Mouse (Mus musculus) embryonic facial prominence, embryonic 15.5 days (tissue): ENCODE results near the gene Scarb2. TPM values are rescaled to one million over a fixed set of nuclear protein-coding genes. Genes with fewer than 3 reads are reported as not detected.

Source experiments
- ATAC-seq: fragments of 200-750 bp; cut with Nextera tagmentation; 2 replicates; pipeline ENCODE4 v1.8.0; 2017; ENCODE audit warnings: low read depth, moderate TSS enrichment; ENCODE audit not compliant: insufficient number of reproducible peaks, low FRiP score, low TSS enrichment
- H3K27ac ChIP-seq: fragments of 300-500 bp; sonication (generic); replicated peaks from 2 replicates; pipeline ENCODE4 v1.5.1; 2015; ENCODE audit warnings: mild to moderate bottlenecking, inconsistent platforms
- H3K27me3 ChIP-seq: fragments of 300-500 bp; sonication (generic); 2 replicates; pipeline ENCODE4 v1.6.1; 2015; ENCODE audit warnings: inconsistent platforms
- H3K36me3 ChIP-seq: fragments of 300-500 bp; sonication (generic); 2 replicates; pipeline ENCODE4 v1.6.1; 2015; ENCODE audit warnings: mild to moderate bottlenecking, inconsistent platforms
- H3K4me1 ChIP-seq: fragments of 300-500 bp; sonication (generic); 2 replicates; pipeline ENCODE4 v1.6.1; 2015; ENCODE audit warnings: inconsistent platforms
- H3K4me2 ChIP-seq: fragments of 300-500 bp; sonication (generic); replicated peaks from 2 replicates; pipeline ENCODE4 v1.6.1; 2015; ENCODE audit warnings: mild to moderate bottlenecking, inconsistent platforms
- H3K4me3 ChIP-seq: fragments of 300-500 bp; sonication (generic); replicated peaks from 2 replicates; pipeline ENCODE4 v1.5.1; 2015; ENCODE audit warnings: mild to moderate bottlenecking, inconsistent platforms
- H3K9ac ChIP-seq: fragments of 300-500 bp; sonication (generic); 2 replicates; pipeline ENCODE4 v1.6.1; 2015; ENCODE audit warnings: inconsistent platforms
- H3K9me3 ChIP-seq: fragments of 300-500 bp; sonication (generic); replicated peaks from 2 replicates; pipeline ENCODE4 v1.6.1; 2016; ENCODE audit warnings: inconsistent platforms
- WGBS: fragments of 180-500 bp; shearing (Covaris S2); methylation state at CpG from one replicate; pipeline ENCODE4 v1.1.7; 2015; 5-methylcytosine and 5-hydroxymethylcytosine counted together
- polyA plus RNA-seq: library from polyadenylated mRNA; unstranded; fragments of >200 nt; fragmentation: Nextera tagmentation; extraction: Ambion mirVana; gene quantifications from 2 replicates; pipeline ENCODE4 v1.2.1, GENCODE M21; 2015

Gene Scarb2
- polyA plus RNA-seq, 1 experiment from 2014 or later = 12.4 TPM

- peak overlapping the region; percentile 95 for H3K4me3 ChIP-seq
- H3K27me3 ChIP-seq = no peaks in the 10 kb centered on the region
- H3K27ac ChIP-seq = peak overlapping the region; percentile 95; the same call in 1 of the 2 replicates
- no peak for ATAC-seq
- H3K4me2 ChIP-seq = peak overlapping the region; percentile 52
- H3K9me3 ChIP-seq = no peaks in the 10 kb centered on the region
- H3K36me3 ChIP-seq = no peaks in the 10 kb centered on the region
- 22% methylated on average over 4 of the region's 4 CpGs for WGBS
- H3K9ac ChIP-seq = no peak overlapping the region
- peaks cover 10% of the 10 kb centered on the region; the same call in 1 of the 2 replicates for H3K4me1 ChIP-seq
These were observed 318 bp downstream of the Scarb2 start for GRCm38 (mm10) chr5:92506301-92506729.

- peak overlapping the region; percentile 52 for H3K4me2 ChIP-seq
- no peaks in the 10 kb centered on the region for H3K9me3 ChIP-seq
- H3K4me1 ChIP-seq = peaks cover 10% of the 10 kb centered on the region; the same call in 1 of the 2 replicates
- under 1% methylated on average over 48 of the region's 48 CpGs for WGBS
- ATAC-seq = peak; percentile 96
- H3K4me3 ChIP-seq = peak overlapping the region; percentile 95
- no peaks in the 10 kb centered on the region for H3K36me3 ChIP-seq
- peak overlapping the region; percentile 94 for H3K9ac ChIP-seq
- no peaks in the 10 kb centered on the region for H3K27me3 ChIP-seq
- H3K27ac ChIP-seq = peak overlapping the region; percentile 95
These were observed 1.2 kb downstream of the Scarb2 start for GRCm38 (mm10) chr5:92505402-92505865.

GRCm38 (mm10) chr5:92504676-92505400 lies 1.8 kb downstream of the Scarb2 start:
- Histone ChIP-seq H3K4me3 (peak overlapping the region; percentile 95), H3K9me3 (no peaks in the 10 kb centered on the region), H3K36me3 (no peaks in the 10 kb centered on the region), H3K27ac (peak overlapping the region; percentile 95), H3K4me2 (peak overlapping the region; percentile 52), H3K4me1 (peaks cover 13% of the 10 kb centered on the region), H3K27me3 (no peaks in the 10 kb centered on the region), H3K9ac (peak overlapping the region; percentile 94)
- WGBS = under 1% methylated on average over 35 of the region's 35 CpGs
- ATAC-seq = peak; percentile 83

- WGBS = 36% methylated on average over 7 of the region's 7 CpGs
- peaks cover 19% of the 10 kb centered on the region for H3K4me1 ChIP-seq
- no peak for ATAC-seq
- 0 out of 2 replicates have a peak overlapping the region, but pooled peaks have one; percentile 95 for H3K27ac ChIP-seq
- H3K36me3 ChIP-seq = no peaks in the 10 kb centered on the region
- H3K4me3 ChIP-seq = peak overlapping the region; percentile 95
- peak overlapping the region; percentile 52 for H3K4me2 ChIP-seq
- no peaks in the 10 kb centered on the region for H3K9me3 ChIP-seq
- no peak overlapping the region for H3K9ac ChIP-seq
- H3K27me3 ChIP-seq = no peaks in the 10 kb centered on the region
These were observed 2.6 kb downstream of the Scarb2 start for GRCm38 (mm10) chr5:92503856-92504618.

- 0 out of 2 replicates have a peak overlapping the region, but pooled peaks have one; percentile 95 for H3K4me3 ChIP-seq
- no peaks in the 10 kb centered on the region for H3K27me3 ChIP-seq
- H3K4me1 ChIP-seq = peaks cover 25% of the 10 kb centered on the region
- H3K9ac ChIP-seq = no peak overlapping the region
- H3K27ac ChIP-seq = no peak overlapping the region
- ATAC-seq = no peak
- peak overlapping the region; percentile 52; the same call in 1 of the 2 replicates for H3K4me2 ChIP-seq
- H3K9me3 ChIP-seq = no peaks in the 10 kb centered on the region
- WGBS = 82% methylated on average over 9 of the region's 9 CpGs
- no peaks in the 10 kb centered on the region for H3K36me3 ChIP-seq
These were observed 3.2 kb downstream of the Scarb2 start for GRCm38 (mm10) chr5:92503356-92503847.

GRCm38 (mm10) chr5:92499378-92499777 lies 7.3 kb downstream of the Scarb2 start:
- Histone ChIP-seq H3K27ac (no peak overlapping the region), H3K4me2 (no peak overlapping the region), H3K9me3 (no peaks in the 10 kb centered on the region), H3K4me3 (no peak overlapping the region), H3K4me1 (peaks cover 22% of the 10 kb centered on the region; the same call in 1 of the 2 replicates), H3K36me3 (no peaks in the 10 kb centered on the region), H3K9ac (no peak overlapping the region), H3K27me3 (no peaks in the 10 kb centered on the region)
- 45% methylated on average over 3 of the region's 3 CpGs for WGBS
- ATAC-seq = no peak

GRCm38 (mm10) chr5:92498661-92499060 lies 8.0 kb downstream of the Scarb2 start:
- no peak for ATAC-seq
- Histone ChIP-seq H3K27ac (no peak overlapping the region), H3K4me2 (no peak overlapping the region), H3K27me3 (no peaks in the 10 kb centered on the region), H3K36me3 (no peaks in the 10 kb centered on the region), H3K4me3 (no peak overlapping the region), H3K9me3 (no peaks in the 10 kb centered on the region), H3K9ac (no peak overlapping the region), H3K4me1 (peaks cover 23% of the 10 kb centered on the region; the same call in 1 of the 2 replicates)
- WGBS = 26% methylated on average over 5 of the region's 5 CpGs

GRCm38 (mm10) chr5:92498225-92498624 lies 8.4 kb downstream of the Scarb2 start:
- Histone ChIP-seq H3K36me3 (no peaks in the 10 kb centered on the region), H3K9ac (no peak overlapping the region), H3K4me2 (no peak overlapping the region), H3K27ac (no peak overlapping the region), H3K4me1 (peaks cover 28% of the 10 kb centered on the region; the same call in 1 of the 2 replicates), H3K4me3 (no peak overlapping the region), H3K27me3 (no peaks in the 10 kb centered on the region), H3K9me3 (no peaks in the 10 kb centered on the region)
- no peak for ATAC-seq
- 60% methylated on average over 3 of the region's 3 CpGs for WGBS

- no peaks in the 10 kb centered on the region for H3K9me3 ChIP-seq
- no peak overlapping the region for H3K4me2 ChIP-seq
- H3K27me3 ChIP-seq = no peaks in the 10 kb centered on the region
- H3K27ac ChIP-seq = peak overlapping the region; percentile 34; the same call in 1 of the 2 replicates
- ATAC-seq = 0 out of 2 replicates have a peak, but pooled peaks have one; percentile 21
- H3K36me3 ChIP-seq = no peaks in the 10 kb centered on the region
- peaks cover 32% of the 10 kb centered on the region for H3K4me1 ChIP-seq
- 79% methylated on average over 7 of the region's 7 CpGs for WGBS
- H3K9ac ChIP-seq = no peak overlapping the region
- no peak overlapping the region for H3K4me3 ChIP-seq
These were observed 10.7 kb downstream of the Scarb2 start for GRCm38 (mm10) chr5:92495771-92496409.

GRCm38 (mm10) chr5:92495291-92495690 lies 11.3 kb downstream of the Scarb2 start:
- H3K4me3 ChIP-seq = no peak overlapping the region
- H3K4me2 ChIP-seq = no peak overlapping the region

More at GRCm38 (mm10) chr5:92495291-92495690, 11.3 kb downstream of the Scarb2 start:
- Histone ChIP-seq H3K9me3 (no peaks in the 10 kb centered on the region), H3K4me1 (peaks cover 37% of the 10 kb centered on the region), H3K27ac (no peak overlapping the region), H3K9ac (no peak overlapping the region), H3K36me3 (no peaks in the 10 kb centered on the region), H3K27me3 (no peaks in the 10 kb centered on the region)
- WGBS = 49% methylated on average over 4 of the region's 4 CpGs
- ATAC-seq = no peak
